Comparison of ENCODE assay signal across 15 mouse cellular contexts in the genomic region with DNA sequence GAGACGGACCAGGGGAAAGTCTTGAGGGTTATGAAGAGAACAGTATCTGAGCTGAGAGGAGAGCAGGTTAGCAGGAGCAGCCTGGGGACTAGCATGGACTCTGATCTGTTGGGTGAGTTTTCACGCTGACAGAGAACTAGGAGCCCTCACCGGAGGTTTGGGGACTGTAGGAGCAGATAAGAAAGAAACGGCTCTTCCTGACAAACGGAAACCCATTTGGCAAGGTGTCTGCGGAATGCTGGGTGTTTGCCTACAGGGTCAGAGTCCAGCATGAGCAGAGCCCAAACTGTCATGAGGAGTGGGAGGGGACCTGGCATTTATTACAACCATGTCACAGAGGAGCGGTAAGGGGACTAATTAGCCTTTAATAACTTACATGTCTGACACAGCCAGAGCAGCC. TPM values are rescaled to one million over a fixed set of nuclear protein-coding genes. Genes with fewer than 3 reads are reported as not detected.
DNase-seq lines count a peak whose midpoint lies in the region; ATAC-seq and TF ChIP-seq lines count a peak whose summit lies in the region.
"Had no signal": no experiment of that assay in that cellular context is flagged by ENCODE, and none has a peak within 500 bp of the region (broad histone marks: within the 10 kb centered on the region; RNA-seq: fewer than 3 reads in every experiment).

No protein-coding gene starts in this region.

- WGBS in bone marrow, adult 2 months, result 7% methylated on average over 7 of the region's 7 CpGs

- no peak for TF ChIP-seq CTCF in bone marrow, adult 2 months (IDR thresholded peaks at IDR 0.05; ENCODE audit: control insufficient read depth, insufficient read depth, low read length)

- H3K4me1 ChIP-seq in bone marrow, adult 2 months (ENCODE audit: control insufficient read depth, insufficient read depth, low read length), result peaks cover 3% of the 10 kb centered on the region; the same call in 1 of the 2 replicates
- H3K4me1 ChIP-seq: midbrain, embryonic 12.5 days; neural tube, embryonic 12.5 days had no signal

- no peak overlapping the region for H3K4me3 ChIP-seq in bone marrow, adult 2 months (replicated peaks; ENCODE audit: control insufficient read depth, low read depth, low read length)
- H3K4me3 ChIP-seq: hindbrain, embryonic 10.5 days; limb, embryonic 13.5 days; midbrain, embryonic 12.5 days; neural tube, embryonic 12.5 days had no signal

- peak overlapping the region; percentile 78 for H3K27ac ChIP-seq in bone marrow, adult 2 months (ENCODE audit: control insufficient read depth, insufficient read depth, low read depth, low read length, poor library complexity)
- H3K27ac ChIP-seq: hindbrain, embryonic 10.5 days; limb, embryonic 13.5 days; midbrain, embryonic 12.5 days; neural tube, embryonic 12.5 days had no signal

- peak; percentile 47 to 50 for DNase-seq in heart, adult 18-20 months
- DNase-seq in heart, adult 9 months (ENCODE audit: low spot score in 2 of 2), result no peak
- peak; percentile 43 for DNase-seq in kidney, postnatal 10 days
- no peak for DNase-seq in Muller cell, postnatal 12 days (ENCODE audit: inconsistent ontology term)
- no peak for DNase-seq in spleen, postnatal 10 days (ENCODE audit: low spot score in 2 of 2)
- no peak for DNase-seq in layer of hippocampus, postnatal 36 days
- DNase-seq: cerebellum, postnatal 25 days; gastrocnemius, postnatal 10 days; layer of hippocampus, adult 9-11 months had no signal

- peak; percentile 24 for ATAC-seq in megakaryocyte, adult 5-6 weeks (ENCODE audit: poor library complexity, severe bottlenecking)

- no peak for TF ChIP-seq POLR2A in bone marrow, adult 2 months (IDR thresholded peaks at IDR 0.05; ENCODE audit: borderline replicate concordance, control insufficient read depth, low read depth, low read length)

RNA-seq across cellular contexts. Expression of gene Mgme1, which starts 40.0 kb away (rescaled TPM):
- 10 to 100 TPM; 16.2 to 17.9 TPM for total RNA-seq in heart, adult 18-20 months (2021)
- polyA plus RNA-seq in bone marrow, adult 2 months (2011; ENCODE audit: insufficient read depth, insufficient read length, low replicate concordance, missing spikeins), result 3.1 and 5.5 TPM in 2 replicates
- 6.8 and 9.4 TPM in 2 replicates for total RNA-seq in megakaryocyte, adult 5-6 weeks (2015)
- 12.8 and 13.2 TPM in 2 replicates for total RNA-seq in megakaryocyte, adult 5-6 weeks (2017)
- total RNA-seq in layer of hippocampus, postnatal 36 days (2021), result 1 to 10 TPM; 6.1 to 7.1 TPM

RNA-seq across cellular contexts. Expression of gene Snx5, which starts 40.2 kb away (rescaled TPM):
- total RNA-seq in heart, adult 18-20 months (2021), result 10 to 100 TPM; 59.7 to 65.9 TPM
- 185 and 274 TPM in 2 replicates for polyA plus RNA-seq in bone marrow, adult 2 months (2011; ENCODE audit: insufficient read depth, insufficient read length, low replicate concordance, missing spikeins)
- 145 and 164 TPM in 2 replicates for total RNA-seq in megakaryocyte, adult 5-6 weeks (2015)
- total RNA-seq in megakaryocyte, adult 5-6 weeks (2017), result 178 and 195 TPM in 2 replicates
- total RNA-seq in layer of hippocampus, postnatal 36 days (2021), result 10 to 100 TPM; 68.7 to 69.4 TPM

Comparison
In these comparisons a context has a peak if more than half of its experiments do, and no peak if none do; other contexts are left out.
1. DNase-seq: peak in heart, adult 18-20 months (2 of 2) and kidney, postnatal 10 days (single experiment); none in heart, adult 9 months (0 of 2), Muller cell, postnatal 12 days (single experiment), spleen, postnatal 10 days (0 of 2) and layer of hippocampus, postnatal 36 days (0 of 2).